Mouse (Mus musculus) E14TG2a.4 (cell line): ENCODE results near the gene Tril.

Source experiments
- CTCF ChIP-seq: conservative IDR thresholded peaks from 2 replicates; pipeline ENCODE4 v1.5.1; 2014; ENCODE audit warnings: low read length
- POU5F1 ChIP-seq: IDR thresholded peaks from 2 replicates; pipeline ENCODE4 v1.6.1; 2014; ENCODE audit warnings: low read length, borderline replicate concordance

- no peak for TF ChIP-seq CTCF
- no peak for TF ChIP-seq POU5F1
These were observed 52.4 kb downstream of the Tril start for GRCm38 (mm10) chr6:53768275-53768674.
